Mouse (Mus musculus): ENCODE results near the gene Apol9a.
"Not testable (repeated sequence)": the region's sequence is repeated elsewhere in the genome, so short reads cannot be mapped to it uniquely, and the experiment has no call there.

Apol9a gene

GRCm38 (mm10) chr15:77411035-77411434, at the start of gene Apol9a:
Gene Apol9a (minus strand): TSS chr15:77411135.
- DNase-seq (ENCODE audit: low spot score) = not testable (repeated sequence)

- DNase-seq (ENCODE audit: low spot score) = not testable (repeated sequence)
Measured at GRCm38 (mm10) chr15:77449927-77450326, 39.0 kb upstream of the Apol9a start.

DNA sequence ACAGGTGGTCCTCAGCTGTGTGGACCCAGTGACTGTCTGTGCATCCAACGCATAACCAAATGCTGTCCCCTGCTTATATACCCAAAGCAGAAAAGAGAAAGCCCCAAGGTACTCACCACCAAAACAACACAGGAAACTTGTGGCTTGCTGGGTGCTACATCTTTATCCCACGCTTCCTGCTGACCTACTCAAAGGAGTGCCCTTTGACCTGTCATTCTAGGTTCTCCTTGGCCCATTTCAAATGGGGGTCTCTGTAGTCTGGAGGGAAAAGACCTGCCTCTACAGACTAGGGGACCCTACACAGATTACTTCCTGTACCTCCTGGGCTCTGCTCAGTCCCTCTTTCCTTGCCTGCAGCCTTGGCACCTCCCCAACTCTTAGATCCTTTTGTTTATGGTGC, 36.5 kb upstream of the Apol9a start, which contains the start of gene Apol7b:
Gene Apol7b, minus strand, starts transcription at position 101 of the 400 bp plus-strand sequence.
- DNase-seq (ENCODE audit: low spot score) = not testable (repeated sequence)

GRCm38 (mm10) chr15:77445668-77446067, 34.7 kb upstream of the Apol9a start:
- DNase-seq (ENCODE audit: low spot score) = not testable (repeated sequence)

GRCm38 (mm10) chr15:77444746-77445145, 33.8 kb upstream of the Apol9a start:
- DNase-seq (ENCODE audit: low spot score) = not testable (repeated sequence)

GRCm38 (mm10) chr15:77428690-77429448, 17.9 kb upstream of the Apol9a start:
- not testable (repeated sequence) for DNase-seq (ENCODE audit: low spot score)

- not testable (repeated sequence) for DNase-seq (ENCODE audit: low spot score)
Measured at GRCm38 (mm10) chr15:77422925-77423324, 12.0 kb upstream of the Apol9a start.

- DNase-seq (ENCODE audit: low spot score) = not testable (repeated sequence)
Measured at GRCm38 (mm10) chr15:77419657-77420056, 8.7 kb upstream of the Apol9a start.

GRCm38 (mm10) chr15:77416655-77417333, 5.9 kb upstream of the Apol9a start:
- DNase-seq (ENCODE audit: low spot score) = not testable (repeated sequence)

DNA sequence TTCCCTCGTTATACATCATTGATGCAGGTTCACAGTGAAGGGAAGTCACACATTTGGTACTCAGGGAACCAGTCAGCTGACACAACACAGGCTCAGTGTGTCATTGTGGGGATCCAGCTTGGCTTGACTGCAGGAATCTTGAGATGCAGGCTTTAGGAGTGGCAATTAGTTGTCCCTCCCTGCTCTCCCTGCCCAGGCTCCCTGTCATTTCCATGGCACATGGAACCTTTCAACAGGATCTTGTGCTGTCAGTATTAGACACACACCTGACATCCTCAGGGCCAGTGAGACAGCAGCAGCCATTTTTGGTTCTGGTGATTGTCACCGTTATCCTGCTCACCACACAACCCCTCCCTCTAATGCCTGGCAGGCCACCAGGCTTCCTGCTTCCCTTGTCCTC, 4.7 kb upstream of the Apol9a start:
- DNase-seq (ENCODE audit: low spot score) = not testable (repeated sequence)

DNA sequence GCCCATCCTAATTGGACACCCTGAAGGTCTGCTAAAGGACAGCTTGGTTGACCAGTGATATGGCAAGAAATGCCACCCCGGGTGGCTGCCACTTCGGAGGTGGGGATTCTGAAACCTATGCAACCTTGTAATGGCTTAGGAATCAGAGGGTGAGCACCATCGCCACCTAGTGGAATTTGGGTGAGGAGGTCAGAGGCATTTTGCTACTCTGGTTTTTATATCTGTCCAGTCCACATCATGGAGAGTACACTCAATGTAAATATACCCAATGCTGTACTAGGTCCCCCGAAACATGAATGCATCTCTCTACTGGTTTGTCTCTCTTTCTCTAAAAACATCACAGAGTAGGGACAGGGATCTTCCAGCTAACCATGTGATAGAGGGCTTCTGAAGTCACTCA, 1.8 kb upstream of the Apol9a start:
- not testable (repeated sequence) for DNase-seq (ENCODE audit: low spot score)

DNA sequence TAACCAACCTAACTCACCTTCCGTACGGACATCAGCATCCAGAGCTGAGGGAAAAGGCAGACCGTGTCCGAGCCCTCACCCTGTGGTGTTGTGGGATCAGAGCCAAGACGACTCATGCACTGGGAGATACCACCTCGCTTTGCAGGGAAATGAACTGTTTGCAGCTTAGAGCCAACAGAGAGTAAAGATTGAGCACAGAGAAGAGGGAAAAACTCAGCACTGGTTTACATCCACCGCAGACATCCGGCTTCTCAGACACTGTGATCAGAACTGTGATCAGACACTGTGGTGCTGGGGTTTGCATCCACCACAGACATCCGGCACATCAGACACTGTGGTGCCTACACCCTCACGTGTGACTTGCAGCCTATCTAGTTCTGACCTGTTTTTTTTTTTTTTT, 4.6 kb downstream of the Apol9a start:
- DNase-seq (ENCODE audit: low spot score) = not testable (repeated sequence)

GRCm38 (mm10) chr15:77399027-77399426, 11.9 kb downstream of the Apol9a start, which contains the start of gene Apol7a:
Gene Apol7a (minus strand): TSS chr15:77399110.
- DNase-seq (ENCODE audit: low spot score) = not testable (repeated sequence)

DNA sequence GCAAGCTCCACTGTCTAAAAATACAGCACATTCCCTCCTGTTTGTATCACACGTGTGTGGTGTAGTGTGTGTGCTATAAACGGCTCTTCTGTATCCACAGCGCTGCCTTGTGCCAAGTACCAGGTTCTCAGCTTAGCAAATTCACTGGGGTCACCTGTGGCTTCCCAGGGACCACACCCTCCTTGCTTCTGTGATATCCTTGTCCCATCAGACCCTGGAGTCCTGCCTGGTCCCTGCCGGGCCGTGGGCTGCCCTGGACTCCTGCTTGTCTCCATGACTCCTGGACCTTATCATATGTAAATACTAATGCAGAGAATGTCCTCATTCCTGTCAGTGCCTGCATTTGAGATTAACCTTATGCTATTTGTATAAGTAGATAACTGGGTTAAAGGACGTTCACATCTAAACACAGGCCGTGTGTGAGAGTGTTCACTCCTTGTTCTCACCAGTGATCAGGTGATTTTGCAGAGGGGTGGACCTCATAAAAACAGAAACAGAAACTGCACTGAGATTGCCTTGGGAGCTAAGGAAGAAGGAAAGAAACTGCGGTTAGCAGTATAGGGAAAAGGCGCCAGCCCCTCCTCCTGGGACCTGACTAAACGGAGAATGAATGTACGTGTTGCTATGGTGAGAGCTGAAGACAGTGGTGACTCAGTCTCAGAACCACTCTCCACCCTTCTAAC, 13.3 kb downstream of the Apol9a start:
- not testable (repeated sequence) for DNase-seq (ENCODE audit: low spot score)

GRCm38 (mm10) chr15:77393832-77394231, 17.1 kb downstream of the Apol9a start:
- not testable (repeated sequence) for DNase-seq (ENCODE audit: low spot score)

DNA sequence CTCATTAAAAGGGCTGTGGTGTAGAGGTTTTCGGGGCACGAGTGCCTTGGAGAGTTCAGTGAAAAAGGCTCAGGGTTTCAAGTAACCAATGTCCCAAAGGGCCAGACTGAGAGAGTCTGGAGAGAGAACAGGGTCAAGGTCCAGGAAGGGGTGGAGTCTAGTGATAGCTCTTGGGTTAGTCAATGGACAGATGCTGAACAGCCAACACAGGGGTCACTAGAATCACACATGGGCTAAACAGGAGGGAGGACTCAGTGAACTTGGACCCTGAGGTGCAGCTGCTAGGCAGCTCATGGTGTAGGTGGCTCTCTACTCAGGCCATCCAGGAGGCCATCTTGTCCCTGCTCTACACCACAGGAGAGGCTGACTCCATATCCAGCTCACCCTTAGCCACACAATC, 23.5 kb downstream of the Apol9a start:
- no peak for DNase-seq (ENCODE audit: low spot score)

- no peak for DNase-seq (ENCODE audit: low spot score)
Measured at GRCm38 (mm10) chr15:77384340-77385030, 26.4 kb downstream of the Apol9a start.

GRCm38 (mm10) chr15:77382880-77383279, 28.1 kb downstream of the Apol9a start:
- no peak for DNase-seq (ENCODE audit: low spot score)

DNA sequence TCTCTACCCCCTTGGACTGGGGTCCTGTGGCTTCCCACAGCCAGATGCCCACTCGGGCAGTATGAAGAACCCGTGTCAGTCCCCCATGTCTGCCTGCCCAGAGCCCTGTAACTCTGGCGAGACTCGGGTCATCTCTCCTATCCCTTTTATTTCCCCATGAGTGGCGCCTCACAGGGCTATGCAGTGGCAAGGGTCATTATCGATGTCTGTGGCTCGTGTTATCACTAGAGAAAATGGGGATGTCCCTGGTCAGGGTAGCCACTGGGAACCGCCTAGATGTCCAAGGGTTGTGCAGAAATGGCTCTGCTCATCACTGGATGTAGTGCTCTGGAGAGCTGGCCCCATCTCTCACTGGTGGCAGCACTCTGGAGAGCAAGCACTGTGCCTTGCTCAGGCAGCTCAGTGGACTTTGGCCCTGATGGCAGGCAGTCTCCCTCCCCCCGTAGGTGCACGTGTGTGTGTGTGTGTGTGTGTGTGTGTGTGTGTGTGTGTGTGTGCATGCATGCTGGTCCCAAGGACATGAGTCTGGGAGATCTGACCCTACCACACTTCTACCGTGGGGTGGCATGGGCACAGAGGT, 28.6 kb downstream of the Apol9a start:
- DNase-seq (ENCODE audit: low spot score) = no peak

- DNase-seq (ENCODE audit: low spot score) = no peak
Measured at GRCm38 (mm10) chr15:77381481-77381880, 29.5 kb downstream of the Apol9a start.

DNA sequence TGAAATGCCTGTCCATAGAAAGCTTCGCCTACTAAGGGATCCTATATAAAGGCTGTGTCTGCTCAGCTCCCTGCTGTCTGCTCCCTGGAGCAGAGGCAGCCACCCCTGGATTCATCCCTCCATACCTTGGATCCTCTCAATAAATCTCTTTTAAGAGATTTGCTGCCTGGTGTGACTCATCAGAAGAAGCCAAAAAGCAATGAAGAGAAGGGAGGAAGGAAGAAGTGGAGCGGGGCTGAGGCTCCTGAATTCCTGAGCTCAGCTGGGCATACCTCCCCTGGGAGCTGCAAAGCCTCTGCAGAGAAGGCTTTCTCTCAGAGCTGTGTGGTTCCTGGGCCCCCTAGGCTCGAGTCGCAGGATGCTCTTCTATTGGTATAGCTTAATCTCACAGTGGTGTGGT, 31.0 kb downstream of the Apol9a start:
- no peak for DNase-seq (ENCODE audit: low spot score)

All from ovary, postnatal 36 days (tissue).